Mouse (Mus musculus): ENCODE results near the gene Tas1r3. TPM values are rescaled to one million over a fixed set of nuclear protein-coding genes. Genes with fewer than 3 reads are reported as not detected.
A peak's percentile ranks its signal among the peaks of the same experiment; 100 is the strongest.

The Tas1r3 gene
- polyA plus RNA-seq, 1 experiment from 2014 or later, result 0.29 TPM

- ATAC-seq, result no peak
- Histone ChIP-seq H3K4me3 (ENCODE audit: low read depth, low read length) (peak overlapping the region; percentile 27), H3K4me2 (ENCODE audit: low read length) (peak overlapping the region; percentile 53), H3K9ac (ENCODE audit: low read depth, low read length) (peak overlapping the region; percentile 49), H3K27ac (ENCODE audit: low read length) (peak overlapping the region; percentile 31; the same call in 1 of the 2 replicates), H3K36me3 (ENCODE audit: control insufficient read depth, insufficient read depth, low read length) (no peaks in the 10 kb centered on the region), H3K27me3 (ENCODE audit: control insufficient read depth, insufficient read depth, low read depth, low read length) (peaks cover 14% of the 10 kb centered on the region), H3K4me1 (ENCODE audit: control insufficient read depth, insufficient read depth, low read length) (peaks cover 7% of the 10 kb centered on the region), H3K9me3 (replicated peaks; ENCODE audit: control insufficient read depth, low read length, poor library complexity, severe bottlenecking) (no peaks in the 10 kb centered on the region)
- 7% methylated on average over 8 of the region's 8 CpGs for WGBS
Observed at GRCm38 (mm10) chr4:155840076-155841002, 22.8 kb downstream of the Tas1r3 start.

GRCm38 (mm10) chr4:155839483-155839910 is 23.7 kb downstream of the Tas1r3 start, which contains the start of gene Mxra8:
Mxra8 (plus strand) TSS chr4:155839680.
- Histone ChIP-seq H3K4me3 (ENCODE audit: low read depth, low read length) (peak within 1 kb of the TSS; percentile 3; the same call in 1 of the 2 replicates), H3K9ac (ENCODE audit: low read depth, low read length) (no peak within 1 kb of the TSS), H3K27ac (ENCODE audit: low read length) (peak within 1 kb of the TSS; percentile 31; the same call in 1 of the 2 replicates), H3K9me3 (replicated peaks; ENCODE audit: control insufficient read depth, low read length, poor library complexity, severe bottlenecking) (no peaks in the 10 kb centered on the region), H3K36me3 (ENCODE audit: control insufficient read depth, insufficient read depth, low read length) (no peaks in the 10 kb centered on the region), H3K4me1 (ENCODE audit: control insufficient read depth, insufficient read depth, low read length) (peaks cover 7% of the 10 kb centered on the region), H3K4me2 (ENCODE audit: low read length) (peak within 1 kb of the TSS; percentile 53), H3K27me3 (ENCODE audit: control insufficient read depth, insufficient read depth, low read depth, low read length) (peaks cover 14% of the 10 kb centered on the region)
- ATAC-seq, result peak; percentile 74; the same call in 1 of the 2 replicates
- 4% methylated on average over 16 of the region's 16 CpGs for WGBS

DNA sequence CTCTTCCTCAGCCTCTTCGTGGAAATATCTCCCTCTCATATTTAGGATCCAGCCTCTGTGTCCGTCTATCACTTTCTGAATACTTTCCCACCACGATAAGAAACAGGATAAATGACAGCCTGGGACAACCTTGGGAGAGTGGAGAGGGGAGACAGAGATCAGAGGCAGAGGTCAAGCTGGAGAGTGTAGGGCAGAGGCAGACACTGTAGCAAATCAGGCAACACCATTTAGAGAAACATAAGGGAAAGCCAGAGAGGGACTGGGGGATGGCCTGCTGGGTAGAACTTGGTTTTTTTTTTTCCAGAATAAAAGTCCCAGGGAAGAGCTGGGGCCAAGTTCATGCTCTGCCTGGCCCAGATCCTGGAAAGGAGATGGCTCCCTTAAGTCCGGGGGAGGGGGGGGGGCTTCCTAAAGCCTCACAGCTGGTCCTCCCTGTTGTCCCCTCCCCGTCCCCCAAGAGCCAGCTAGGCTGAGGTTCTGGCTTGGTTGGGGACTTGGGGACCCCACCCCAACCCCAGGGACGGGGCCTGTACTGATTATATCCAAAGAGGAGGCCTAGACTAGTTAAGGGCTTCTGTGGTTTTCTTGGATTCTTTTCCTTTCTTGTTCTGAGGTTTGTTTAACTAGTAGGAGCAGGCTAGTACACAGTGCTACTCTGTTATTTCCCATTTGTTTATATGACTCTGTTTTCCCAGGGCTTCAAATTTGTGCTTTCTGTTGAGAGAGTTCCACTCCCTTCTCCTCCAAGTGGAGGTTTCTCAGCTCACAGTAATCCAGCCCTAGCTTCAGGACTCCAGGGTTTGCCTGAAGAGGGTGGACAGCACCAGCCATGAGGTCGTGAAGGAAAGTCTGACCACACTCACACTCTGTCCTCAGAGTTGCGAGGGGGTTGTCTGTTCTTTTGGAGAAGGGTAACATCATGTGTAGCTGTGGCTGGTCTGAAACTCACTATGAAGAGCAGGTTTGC is 24.7 kb downstream of the Tas1r3 start:
- no peak overlapping the region for H3K4me3 ChIP-seq (ENCODE audit: low read depth, low read length)
- H3K9me3 ChIP-seq (replicated peaks; ENCODE audit: control insufficient read depth, low read length, poor library complexity, severe bottlenecking), result no peaks in the 10 kb centered on the region
- 65% methylated on average over 8 of the region's 8 CpGs for WGBS
- H3K4me1 ChIP-seq (ENCODE audit: control insufficient read depth, insufficient read depth, low read length), result peaks cover 12% of the 10 kb centered on the region
- H3K4me2 ChIP-seq (ENCODE audit: low read length), result no peak overlapping the region
- H3K27me3 ChIP-seq (ENCODE audit: control insufficient read depth, insufficient read depth, low read depth, low read length), result peaks cover 14% of the 10 kb centered on the region
- H3K27ac ChIP-seq (ENCODE audit: low read length), result no peak overlapping the region
- ATAC-seq, result no peak
- no peak overlapping the region for H3K9ac ChIP-seq (ENCODE audit: low read depth, low read length)
- H3K36me3 ChIP-seq (ENCODE audit: control insufficient read depth, insufficient read depth, low read length), result no peaks in the 10 kb centered on the region

DNA sequence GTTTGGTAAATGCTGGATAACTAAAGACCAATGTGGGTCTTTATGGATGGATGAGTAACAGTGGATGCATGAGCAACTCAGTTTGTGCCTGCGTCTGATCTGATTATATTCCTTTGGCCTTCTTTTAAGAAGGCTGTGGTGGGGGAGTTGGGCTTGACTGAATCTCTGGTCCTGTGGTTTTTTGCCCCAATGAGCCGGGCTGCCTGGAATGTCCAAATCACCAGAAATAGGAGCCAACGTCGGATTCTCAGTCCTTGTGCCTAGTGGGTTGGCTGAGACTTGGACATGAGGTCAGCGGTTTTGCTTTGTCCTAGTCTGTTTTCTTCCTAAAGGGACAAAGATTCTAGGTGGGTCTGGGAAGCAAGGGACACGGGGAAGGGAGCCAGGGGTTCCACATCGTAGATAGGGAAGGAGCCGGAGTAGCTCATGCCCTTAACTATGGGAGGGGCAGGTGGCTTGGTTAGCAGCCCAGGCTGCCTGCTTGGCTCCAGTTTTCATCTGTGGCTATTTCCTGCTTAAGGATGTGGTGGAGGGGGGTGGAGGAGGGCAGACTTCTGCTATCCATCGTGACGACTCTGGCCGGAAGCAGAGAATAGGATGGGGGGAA is 25.7 kb downstream of the Tas1r3 start:
- WGBS, result 80% methylated on average over 11 of the region's 11 CpGs
- ATAC-seq, result no peak

GRCm38 (mm10) chr4:155833836-155834235 is 29.3 kb downstream of the Tas1r3 start:
- Histone ChIP-seq H3K4me1 (ENCODE audit: control insufficient read depth, insufficient read depth, low read length) (peaks cover 17% of the 10 kb centered on the region), H3K36me3 (ENCODE audit: control insufficient read depth, insufficient read depth, low read length) (no peaks in the 10 kb centered on the region), H3K4me2 (ENCODE audit: low read length) (no peak overlapping the region), H3K27ac (ENCODE audit: low read length) (0 out of 2 replicates have a peak overlapping the region, but pooled peaks have one; percentile 10), H3K4me3 (ENCODE audit: low read depth, low read length) (no peak overlapping the region), H3K9ac (ENCODE audit: low read depth, low read length) (no peak overlapping the region), H3K27me3 (ENCODE audit: control insufficient read depth, insufficient read depth, low read depth, low read length) (no peaks in the 10 kb centered on the region), H3K9me3 (replicated peaks; ENCODE audit: control insufficient read depth, low read length, poor library complexity, severe bottlenecking) (no peaks in the 10 kb centered on the region)
- WGBS, result 32% methylated on average over 2 of the region's 2 CpGs
- ATAC-seq, result 0 out of 2 replicates have a peak, but pooled peaks have one; percentile 13

More for the DNA sequence above, 25.7 kb downstream of the Tas1r3 start:
- Histone ChIP-seq H3K9me3 (replicated peaks; ENCODE audit: control insufficient read depth, low read length, poor library complexity, severe bottlenecking) (no peaks in the 10 kb centered on the region), H3K27me3 (ENCODE audit: control insufficient read depth, insufficient read depth, low read depth, low read length) (peaks cover 14% of the 10 kb centered on the region), H3K9ac (ENCODE audit: low read depth, low read length) (no peak overlapping the region), H3K4me2 (ENCODE audit: low read length) (no peak overlapping the region), H3K4me1 (ENCODE audit: control insufficient read depth, insufficient read depth, low read length) (peaks cover 19% of the 10 kb centered on the region), H3K27ac (ENCODE audit: low read length) (no peak overlapping the region), H3K36me3 (ENCODE audit: control insufficient read depth, insufficient read depth, low read length) (no peaks in the 10 kb centered on the region), H3K4me3 (ENCODE audit: low read depth, low read length) (no peak overlapping the region)

GRCm38 (mm10) chr4:155833234-155833633 is 29.9 kb downstream of the Tas1r3 start:
- Histone ChIP-seq H3K27me3 (ENCODE audit: control insufficient read depth, insufficient read depth, low read depth, low read length) (no peaks in the 10 kb centered on the region), H3K36me3 (ENCODE audit: control insufficient read depth, insufficient read depth, low read length) (no peaks in the 10 kb centered on the region), H3K9me3 (replicated peaks; ENCODE audit: control insufficient read depth, low read length, poor library complexity, severe bottlenecking) (no peaks in the 10 kb centered on the region), H3K4me3 (ENCODE audit: low read depth, low read length) (no peak overlapping the region), H3K4me2 (ENCODE audit: low read length) (no peak overlapping the region), H3K4me1 (ENCODE audit: control insufficient read depth, insufficient read depth, low read length) (peaks cover 17% of the 10 kb centered on the region), H3K27ac (ENCODE audit: low read length) (no peak overlapping the region), H3K9ac (ENCODE audit: low read depth, low read length) (no peak overlapping the region)
- ATAC-seq, result no peak
- 85% methylated on average over 4 of the region's 4 CpGs for WGBS

GRCm38 (mm10) chr4:155832321-155832720 is 30.8 kb downstream of the Tas1r3 start:
- Histone ChIP-seq H3K27me3 (ENCODE audit: control insufficient read depth, insufficient read depth, low read depth, low read length) (no peaks in the 10 kb centered on the region), H3K4me1 (ENCODE audit: control insufficient read depth, insufficient read depth, low read length) (peaks cover 17% of the 10 kb centered on the region), H3K27ac (ENCODE audit: low read length) (no peak overlapping the region), H3K4me2 (ENCODE audit: low read length) (peak overlapping the region; percentile 96), H3K4me3 (ENCODE audit: low read depth, low read length) (peak overlapping the region; percentile 77), H3K36me3 (ENCODE audit: control insufficient read depth, insufficient read depth, low read length) (no peaks in the 10 kb centered on the region), H3K9ac (ENCODE audit: low read depth, low read length) (peak overlapping the region; percentile 86), H3K9me3 (replicated peaks; ENCODE audit: control insufficient read depth, low read length, poor library complexity, severe bottlenecking) (no peaks in the 10 kb centered on the region)
- no peak for ATAC-seq
- WGBS, result 54% methylated on average over 10 of the region's 10 CpGs

GRCm38 (mm10) chr4:155831831-155832230 is 31.3 kb downstream of the Tas1r3 start:
- WGBS, result 1% methylated on average over 25 of the region's 25 CpGs
- Histone ChIP-seq H3K4me3 (ENCODE audit: low read depth, low read length) (peak overlapping the region; percentile 77), H3K9ac (ENCODE audit: low read depth, low read length) (peak overlapping the region; percentile 86), H3K4me1 (ENCODE audit: control insufficient read depth, insufficient read depth, low read length) (peaks cover 17% of the 10 kb centered on the region), H3K27ac (ENCODE audit: low read length) (peak overlapping the region; percentile 84), H3K4me2 (ENCODE audit: low read length) (peak overlapping the region; percentile 96), H3K9me3 (replicated peaks; ENCODE audit: control insufficient read depth, low read length, poor library complexity, severe bottlenecking) (no peaks in the 10 kb centered on the region), H3K27me3 (ENCODE audit: control insufficient read depth, insufficient read depth, low read depth, low read length) (no peaks in the 10 kb centered on the region), H3K36me3 (ENCODE audit: control insufficient read depth, insufficient read depth, low read length) (no peaks in the 10 kb centered on the region)
- ATAC-seq, result peak; percentile 54; the same call in 1 of the 2 replicates
